Mouse (Mus musculus): Measurements from ENCODE around the gene Dupd1.

Dupd1 gene

DNA sequence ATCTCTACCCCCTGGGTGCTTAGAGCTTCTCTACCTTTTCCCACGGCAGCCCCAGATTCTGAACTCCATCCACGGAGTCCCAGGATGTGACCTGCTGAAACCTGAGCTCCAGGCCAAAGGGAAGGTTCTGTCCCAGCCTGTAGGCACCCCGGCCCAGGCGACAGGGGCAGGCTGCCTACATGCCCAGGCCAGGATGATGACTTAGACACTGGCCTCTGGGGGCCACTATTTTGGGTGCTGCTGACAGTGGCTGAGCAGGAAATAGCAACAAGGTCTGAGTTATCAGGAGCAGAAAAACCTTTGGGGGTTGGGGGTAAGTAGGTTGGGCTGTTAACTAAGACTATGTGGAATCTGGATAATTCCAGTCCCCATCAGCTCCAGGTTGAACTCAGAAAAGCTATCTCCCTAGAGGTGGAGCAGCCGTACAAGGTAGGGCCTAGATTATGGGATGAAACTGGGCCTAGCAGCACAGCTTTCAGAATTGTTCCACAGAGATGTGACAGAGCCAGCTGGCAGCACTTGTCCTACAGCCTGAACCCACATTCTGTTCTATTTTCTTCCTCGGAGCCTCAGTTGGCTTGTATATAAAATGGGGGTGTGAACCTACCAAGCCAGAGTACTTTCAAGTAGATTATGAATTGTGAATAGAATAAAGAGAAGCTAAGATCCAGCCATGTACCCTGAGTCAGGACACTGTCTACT lies 14.8 kb upstream of the Dupd1 start:
- DNase-seq (ENCODE audit: inconsistent age in 2 of 2, low spot score in 1 of 2), result no peak

DNA sequence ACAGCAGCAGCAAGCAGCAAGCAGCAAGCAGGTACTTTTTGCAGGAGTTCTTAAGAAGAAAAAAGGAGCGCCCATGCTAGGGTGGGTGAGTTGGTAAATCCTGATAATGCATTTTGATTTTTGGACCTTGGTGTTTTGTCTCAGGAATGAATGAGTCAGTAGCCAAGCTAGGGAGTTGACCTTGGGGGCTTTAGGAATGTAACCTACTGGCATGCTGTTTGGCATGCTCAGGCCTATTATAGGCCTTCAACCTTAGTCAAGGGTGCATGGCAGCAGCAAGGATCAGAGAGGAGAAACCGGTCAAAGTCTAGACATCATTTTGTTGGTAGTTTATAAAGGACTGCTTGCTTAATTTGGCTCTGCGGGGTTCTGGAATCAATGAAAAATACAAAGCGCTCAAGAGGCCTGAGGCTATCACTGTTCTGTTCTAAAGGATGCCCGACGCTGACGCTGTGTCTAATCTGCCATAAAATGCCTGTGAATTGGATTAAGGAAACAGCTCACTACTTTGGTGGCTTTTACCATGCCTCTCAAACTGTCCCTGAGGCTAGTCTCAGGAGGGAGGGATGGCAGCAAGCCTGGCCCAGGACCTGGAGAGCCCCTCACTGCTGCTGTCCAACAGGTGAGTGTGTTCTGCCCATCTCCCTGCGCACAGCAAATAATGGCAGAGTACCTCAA lies 7.8 kb upstream of the Dupd1 start:
- peak; percentile 45 to 77 for DNase-seq (ENCODE audit: inconsistent age in 2 of 2, low spot score in 1 of 2)

DNA sequence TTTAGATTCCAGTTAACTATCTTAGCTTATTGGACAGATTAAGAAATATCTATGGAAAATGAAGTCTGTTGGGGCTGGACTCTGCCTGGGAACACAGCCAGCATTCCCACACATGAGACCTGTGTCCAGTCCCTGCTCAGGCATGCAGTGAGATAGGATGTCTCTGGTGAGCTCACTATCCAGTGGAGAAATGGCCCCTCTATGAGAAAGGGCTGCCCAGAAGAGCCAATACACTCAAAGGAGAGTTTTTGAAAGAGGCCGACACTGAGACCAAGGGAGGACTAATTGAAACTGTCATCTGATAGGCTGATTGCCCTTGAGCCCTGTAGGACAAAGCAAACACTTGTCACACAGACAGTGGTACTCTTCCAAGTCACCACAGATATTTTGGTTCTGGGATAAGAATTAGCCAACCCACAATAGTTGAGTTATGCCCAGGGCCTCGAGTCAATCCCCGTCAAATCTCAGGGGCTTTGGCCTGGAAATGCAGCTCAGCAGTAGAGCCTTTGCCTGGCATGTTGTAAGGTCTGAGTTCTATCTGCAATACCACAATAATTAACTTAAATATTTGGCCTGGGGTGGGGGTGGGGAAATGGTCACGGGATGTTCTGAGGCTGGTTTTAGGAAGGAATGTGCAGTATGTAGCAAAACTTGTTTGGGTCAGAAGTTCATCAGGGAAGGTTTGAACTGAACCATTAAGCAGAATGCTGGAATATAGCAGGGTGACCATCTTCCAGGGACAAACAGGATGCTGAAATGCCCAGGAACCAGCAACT lies 6.2 kb upstream of the Dupd1 start:
- DNase-seq (ENCODE audit: inconsistent age in 2 of 2, low spot score in 1 of 2), result no peak

- no peak for DNase-seq (ENCODE audit: inconsistent age in 2 of 2, low spot score in 1 of 2)
Measured at GRCm38 (mm10) chr14:21719646-21720383, 5.4 kb upstream of the Dupd1 start.

DNA sequence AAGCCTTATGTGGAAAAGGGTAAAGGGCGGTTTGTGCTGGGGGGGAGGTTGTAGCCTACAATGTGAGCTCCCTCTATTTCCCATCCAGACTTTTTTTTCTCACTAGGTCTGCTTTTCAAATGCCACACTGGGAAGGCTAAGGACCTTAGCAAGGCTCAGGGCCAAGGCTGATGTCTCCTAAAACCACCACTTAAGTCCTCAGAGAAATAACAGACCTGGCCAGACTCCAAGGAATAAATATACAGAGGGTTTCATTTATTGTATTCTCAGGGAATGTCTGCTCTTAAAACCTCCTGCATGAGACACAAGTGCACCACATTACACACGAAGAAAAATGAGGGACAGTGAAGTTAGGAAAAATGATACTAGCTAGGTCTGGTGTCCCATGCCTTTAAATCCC lies 3.1 kb downstream of the Dupd1 start:
- DNase-seq (ENCODE audit: inconsistent age in 2 of 2, low spot score in 1 of 2), result peak in 1 of 2 experiments; percentile 44

DNA sequence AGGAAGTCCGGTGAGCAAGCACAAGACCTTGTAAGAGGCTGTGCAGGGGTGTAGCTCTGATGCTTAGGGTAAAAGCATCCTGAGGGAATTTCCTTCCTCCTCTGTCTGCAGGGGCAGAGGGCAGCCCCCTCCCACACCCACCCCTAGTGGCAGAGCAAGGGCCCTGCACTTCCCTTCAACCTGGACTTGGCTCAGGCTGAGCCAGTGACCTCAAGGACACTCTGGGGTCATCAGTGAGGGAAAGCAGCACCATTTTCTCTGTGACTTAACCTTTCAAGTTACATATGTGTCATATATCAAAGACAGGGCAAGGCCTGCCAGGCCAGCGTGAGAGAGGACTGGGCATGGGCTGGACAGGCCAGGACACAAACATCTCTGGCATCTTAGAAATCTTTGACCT lies 4.8 kb downstream of the Dupd1 start:
- DNase-seq (ENCODE audit: inconsistent age in 2 of 2, low spot score in 1 of 2), result peak; percentile 75 to 87

- peak; percentile 64 to 90 for DNase-seq (ENCODE audit: inconsistent age in 2 of 2, low spot score in 1 of 2)
Measured at GRCm38 (mm10) chr14:21706759-21707571, 7.4 kb downstream of the Dupd1 start.

GRCm38 (mm10) chr14:21705462-21705861 lies 8.9 kb downstream of the Dupd1 start:
- no peak for DNase-seq (ENCODE audit: inconsistent age in 2 of 2, low spot score in 1 of 2)

DNA sequence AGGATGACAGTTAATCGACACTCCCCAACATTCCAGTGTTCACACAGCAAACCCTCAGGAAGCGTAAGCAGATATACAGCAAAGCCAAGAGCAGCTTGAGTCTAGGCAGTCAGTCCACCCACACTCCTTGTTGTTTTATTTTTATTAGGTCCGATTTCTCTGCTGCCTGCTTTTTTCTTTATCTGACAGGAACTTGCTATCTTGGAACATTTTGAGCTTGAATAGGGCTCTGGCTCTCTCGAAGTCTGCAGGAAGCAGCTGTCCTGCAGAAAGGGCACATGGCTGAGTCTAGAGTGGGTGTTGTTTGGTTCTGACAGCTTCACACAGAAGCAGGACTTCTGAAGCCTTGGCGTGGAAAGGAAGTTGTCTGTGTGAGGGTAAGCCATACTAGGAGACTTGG lies 11.1 kb downstream of the Dupd1 start:
- peak; percentile 34 to 56 for DNase-seq (ENCODE audit: inconsistent age in 2 of 2, low spot score in 1 of 2)

DNA sequence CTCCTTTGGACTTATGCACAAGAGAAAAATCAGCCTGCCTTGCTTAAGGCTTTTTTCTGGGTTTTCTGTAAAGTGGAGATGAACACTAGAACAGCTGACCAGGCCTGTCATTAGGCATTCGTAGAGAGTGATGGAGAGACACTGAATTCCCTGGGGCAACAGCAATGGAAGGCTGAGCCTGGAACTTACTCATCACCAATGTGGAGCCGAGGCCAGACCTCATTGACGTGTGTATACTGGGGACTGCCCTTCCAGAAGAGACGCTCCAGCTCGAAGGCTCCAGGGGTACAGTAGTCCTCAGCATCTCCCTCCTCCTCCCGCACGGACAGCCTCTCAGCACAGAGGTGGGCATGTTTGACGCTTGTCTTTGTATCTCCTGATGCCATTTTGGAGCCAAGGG lies 11.7 kb downstream of the Dupd1 start:
- peak in 1 of 2 experiments; percentile 36 for DNase-seq (ENCODE audit: inconsistent age in 2 of 2, low spot score in 1 of 2)

- DNase-seq (ENCODE audit: inconsistent age in 2 of 2, low spot score in 1 of 2), result no peak
Measured at GRCm38 (mm10) chr14:21696186-21696830, 18.1 kb downstream of the Dupd1 start.

GRCm38 (mm10) chr14:21695020-21695419 lies 19.4 kb downstream of the Dupd1 start:
- DNase-seq (ENCODE audit: inconsistent age in 2 of 2, low spot score in 1 of 2), result no peak

DNA sequence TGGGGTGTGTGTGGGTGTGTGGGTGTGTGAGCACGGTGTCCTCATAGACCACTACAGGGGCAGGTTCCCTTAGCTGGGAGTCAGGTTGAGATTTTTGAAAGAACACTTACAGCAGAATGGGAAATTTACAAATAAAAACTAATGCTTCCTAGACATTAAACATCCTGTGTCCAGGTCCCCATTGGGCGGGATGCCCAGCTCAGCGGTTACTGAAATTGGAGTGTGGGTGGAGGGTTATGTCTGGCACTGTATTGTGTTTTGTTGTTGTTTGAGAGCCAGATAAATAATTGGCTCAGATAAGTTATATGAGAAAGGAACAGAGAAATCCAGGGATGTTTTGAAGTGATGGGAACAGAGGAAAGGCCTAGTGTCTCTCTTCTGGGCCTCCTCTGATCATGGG lies 23.3 kb downstream of the Dupd1 start:
- DNase-seq (ENCODE audit: inconsistent age in 2 of 2, low spot score in 1 of 2), result no peak

- no peak for DNase-seq (ENCODE audit: inconsistent age in 2 of 2, low spot score in 1 of 2)
Measured at GRCm38 (mm10) chr14:21686376-21687279, 27.7 kb downstream of the Dupd1 start.

DNA sequence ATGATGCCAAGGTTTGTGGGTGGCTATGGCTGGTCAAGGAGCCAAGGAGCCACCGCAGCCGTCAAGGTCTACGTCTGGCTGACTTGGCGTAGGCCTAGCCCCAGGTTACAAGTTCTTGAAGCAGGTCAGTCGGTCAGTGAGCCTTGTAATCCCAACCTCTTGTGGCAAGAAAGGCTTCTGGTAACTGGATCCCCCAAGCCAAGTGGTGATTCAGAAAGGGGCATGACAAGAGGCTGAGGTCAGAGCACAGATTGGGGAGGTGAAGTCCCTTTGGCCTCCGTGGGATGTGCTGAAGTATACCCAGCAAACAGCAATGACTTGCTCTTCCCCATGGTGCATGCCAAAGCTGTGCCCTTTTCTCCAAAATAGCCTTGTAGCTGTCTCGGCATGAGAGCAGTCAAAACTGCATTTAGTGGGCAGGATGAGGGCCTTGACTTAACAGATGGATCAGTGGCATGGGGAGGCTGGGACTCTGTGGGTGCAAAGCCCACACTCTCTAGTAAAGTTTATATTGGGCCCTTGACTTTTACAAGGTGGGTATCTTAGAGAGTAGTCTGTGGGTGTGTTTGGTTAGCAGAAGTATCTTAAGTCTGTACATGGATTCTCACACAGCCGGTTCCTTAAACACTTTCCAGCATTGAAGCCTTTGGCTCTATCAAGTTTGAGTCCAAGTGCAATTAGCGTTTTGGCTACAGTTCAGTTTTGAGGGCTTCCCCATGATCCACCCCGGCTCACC lies 28.8 kb downstream of the Dupd1 start:
- peak; percentile 32 to 64 for DNase-seq (ENCODE audit: inconsistent age in 2 of 2, low spot score in 1 of 2)

DNA sequence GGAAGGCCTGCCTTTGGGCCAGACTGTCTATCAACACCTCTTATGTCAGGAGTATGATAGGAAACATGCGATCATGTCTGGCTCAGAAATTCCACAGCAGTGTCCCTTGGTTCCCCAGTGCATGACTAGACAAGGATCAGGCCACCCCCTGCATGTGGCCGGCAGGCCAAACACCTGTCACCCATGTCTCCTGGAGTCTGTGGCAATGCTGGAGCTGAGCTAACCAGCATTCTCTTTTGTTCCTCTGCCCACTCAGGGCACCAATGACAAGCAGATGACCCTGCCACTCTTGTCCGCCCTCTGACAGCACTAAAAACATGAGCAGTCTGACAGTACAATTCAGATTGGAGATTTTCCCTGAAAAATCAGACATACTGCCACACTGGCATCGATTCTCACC lies 30.5 kb downstream of the Dupd1 start:
- no peak for DNase-seq (ENCODE audit: inconsistent age in 2 of 2, low spot score in 1 of 2)

DNA sequence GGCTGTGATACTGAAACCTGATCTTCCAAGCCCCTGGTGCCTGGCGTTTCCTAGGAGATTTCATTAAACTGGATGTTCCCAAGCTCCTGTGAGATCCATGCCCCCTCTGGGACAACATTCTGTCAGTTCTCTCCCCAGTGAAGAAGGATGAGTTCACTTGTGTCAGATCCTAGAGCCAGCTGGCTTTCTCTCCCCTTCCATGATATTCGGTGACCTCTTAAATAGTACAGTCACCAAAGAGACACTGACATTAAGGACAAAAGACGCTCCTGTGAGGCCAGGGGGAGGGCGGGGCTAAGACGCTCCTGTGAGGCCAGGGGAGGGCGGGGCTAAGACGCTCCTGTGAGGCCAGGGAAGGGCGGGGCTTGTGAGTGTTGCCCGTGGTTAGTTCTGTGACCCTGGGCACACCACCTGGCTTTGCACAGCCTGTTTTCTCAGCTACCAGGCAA lies 31.7 kb downstream of the Dupd1 start:
- DNase-seq (ENCODE audit: inconsistent age in 2 of 2, low spot score in 1 of 2), result peak; percentile 69 to 84

DNA sequence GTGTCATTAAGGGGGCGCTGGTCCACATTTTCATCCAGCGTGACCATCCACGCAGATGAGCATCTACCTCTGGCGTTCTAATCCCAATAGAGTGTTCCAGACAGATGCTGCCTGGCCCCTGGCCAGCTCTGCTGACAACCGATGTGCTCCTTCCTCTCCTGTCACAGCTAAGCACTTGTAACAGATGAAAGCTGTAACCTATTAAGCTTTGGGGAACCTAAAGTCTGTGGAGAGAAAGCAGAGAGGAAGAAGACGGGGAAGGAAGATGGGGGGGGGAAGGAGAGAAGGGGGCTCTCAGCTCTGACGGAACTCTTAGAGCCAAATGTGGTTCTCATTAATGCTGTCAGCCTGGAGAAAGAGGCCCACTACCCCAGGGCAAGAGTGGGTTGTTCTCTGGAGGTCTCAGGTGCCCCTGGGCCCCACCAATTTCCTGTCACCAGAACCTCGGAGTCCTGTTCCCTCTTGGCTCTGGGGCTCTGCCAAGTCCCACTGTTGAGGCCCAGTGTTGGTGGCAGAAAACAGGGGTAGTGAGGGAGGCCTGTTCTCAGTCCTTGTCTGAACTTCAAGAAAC lies 34.7 kb downstream of the Dupd1 start:
- DNase-seq (ENCODE audit: inconsistent age in 2 of 2, low spot score in 1 of 2), result peak in 1 of 2 experiments; percentile 51

All from adrenal gland, adult (tissue).